Mouse (Mus musculus) embryonic facial prominence, embryonic 14.5 days (tissue): ENCODE data around the gene Pigh. TPM values are rescaled to one million over a fixed set of nuclear protein-coding genes. Genes with fewer than 3 reads are reported as not detected.
A peak's percentile ranks its signal among the peaks of the same experiment; 100 is the strongest.

Experiments
- ATAC-seq: fragments of 200-750 bp; cut with Nextera tagmentation; 2 replicates; pipeline ENCODE4 v1.8.0; 2017; ENCODE audit warnings: low read depth, moderate number of reproducible peaks, moderate TSS enrichment
- DNase-seq: peaks from one replicate; pipeline ENCODE4 v3.0.0-alpha.2; 2015; ENCODE audit warnings: low spot score
- H3K27ac ChIP-seq: fragments of 300-500 bp; sonication (generic); replicated peaks from 2 replicates; pipeline ENCODE4 v1.5.1; 2014; ENCODE audit warnings: low read depth, mild to moderate bottlenecking, low read length, moderate library complexity
- H3K27me3 ChIP-seq: fragments of 300-500 bp; sonication (generic); replicated peaks from 2 replicates; pipeline ENCODE4 v1.6.1; 2014; ENCODE audit warnings: low read length; ENCODE audit not compliant: control insufficient read depth, insufficient read depth
- H3K36me3 ChIP-seq: fragments of 300-500 bp; sonication (generic); 2 replicates; pipeline ENCODE4 v1.6.1; 2014; ENCODE audit warnings: low read length, mixed read lengths; ENCODE audit not compliant: control insufficient read depth, insufficient read depth
- H3K4me1 ChIP-seq: fragments of 300-500 bp; sonication (generic); 2 replicates; pipeline ENCODE4 v1.6.1; 2014; ENCODE audit warnings: antibody characterized with exemption, low read length; ENCODE audit not compliant: control insufficient read depth, insufficient read depth
- H3K4me2 ChIP-seq: fragments of 300-500 bp; sonication (generic); 2 replicates; pipeline ENCODE4 v1.6.1; 2014; ENCODE audit warnings: low read depth, mild to moderate bottlenecking, low read length, moderate library complexity, mixed read lengths
- H3K4me3 ChIP-seq: fragments of 300-500 bp; sonication (generic); 2 replicates; pipeline ENCODE4 v1.5.1; 2014; ENCODE audit warnings: low read depth, mild to moderate bottlenecking, low read length
- H3K9ac ChIP-seq: fragments of 300-500 bp; sonication (generic); 2 replicates; pipeline ENCODE4 v1.6.1; 2014; ENCODE audit warnings: low read depth, mild to moderate bottlenecking, low read length, moderate library complexity, mixed read lengths
- H3K9me3 ChIP-seq: fragments of 300-500 bp; sonication (generic); 2 replicates; pipeline ENCODE4 v1.6.1; 2016; ENCODE audit warnings: low read length; ENCODE audit not compliant: control insufficient read depth
- WGBS: fragments of 180-500 bp; shearing (Covaris S2); extraction: QIAGEN DNeasy Blood & Tissue Kit; methylation state at CpG from one replicate; pipeline ENCODE4 v1.1.7; 2014; 5-methylcytosine and 5-hydroxymethylcytosine counted together
- polyA plus RNA-seq: library from polyadenylated mRNA; unstranded; fragments of >200 nt; fragmentation: Nextera tagmentation; extraction: Ambion mirVana; gene quantifications from 2 replicates; pipeline ENCODE4 v1.2.1, GENCODE M21; 2014

Pigh gene
- polyA plus RNA-seq, 1 experiment from 2014 or later: 20.1 TPM

DNA sequence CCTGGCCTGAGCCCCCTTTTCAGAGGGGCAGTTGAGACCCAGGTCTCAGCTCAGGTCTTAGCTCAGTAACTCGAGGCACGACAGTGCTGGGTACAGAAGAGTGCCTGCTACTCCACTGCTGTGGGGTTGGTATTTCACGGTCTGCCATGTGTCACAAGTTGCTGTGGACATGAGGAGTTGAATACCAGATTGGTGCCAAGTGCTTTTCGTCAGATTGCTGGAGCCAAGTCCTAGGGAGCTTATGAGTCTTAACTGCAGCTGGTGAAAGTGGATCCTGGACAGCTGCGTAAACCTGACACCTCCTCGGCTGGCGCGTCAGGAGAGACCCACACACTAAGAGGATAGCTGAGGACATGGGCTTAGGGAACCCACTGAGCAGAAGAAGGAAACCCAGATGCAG is 44.8 kb downstream of the Pigh start:
- Histone ChIP-seq H3K4me1 (no peaks in the 10 kb centered on the region), H3K9ac (no peak overlapping the region), H3K4me2 (no peak overlapping the region), H3K4me3 (no peak overlapping the region), H3K36me3 (no peaks in the 10 kb centered on the region), H3K27me3 (no peaks in the 10 kb centered on the region), H3K9me3 (0 out of 2 replicates have a peak, but pooled peaks cover 3% of the 10 kb centered on the region), H3K27ac (no peak overlapping the region)
- peak; percentile 89 for DNase-seq
- WGBS: 54% methylated on average over 8 of the region's 8 CpGs
- peak; percentile 94 for ATAC-seq

DNA sequence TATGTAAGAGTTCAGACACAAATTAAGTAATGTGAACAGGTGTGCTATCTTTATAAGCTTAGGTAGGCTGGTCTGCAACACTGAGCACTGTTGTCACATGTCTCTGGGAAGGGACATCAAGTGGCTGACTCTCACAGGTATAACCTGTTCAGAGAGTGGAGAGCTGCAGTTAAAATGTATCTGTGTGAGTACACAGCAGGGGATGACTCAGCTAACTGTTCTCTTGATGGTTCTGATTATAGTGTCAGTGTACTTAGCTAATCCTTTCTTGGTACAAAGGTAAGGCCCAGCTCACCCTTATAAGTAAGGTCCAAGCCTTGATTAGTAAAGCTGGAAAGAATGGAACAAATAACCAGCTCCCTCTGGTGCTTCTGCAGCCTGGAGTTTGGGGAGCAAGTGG is 48.0 kb downstream of the Pigh start:
- DNase-seq (no peak), ATAC-seq (no peak)
- no peaks in the 10 kb centered on the region for H3K36me3 ChIP-seq
- H3K9ac ChIP-seq: no peak overlapping the region
- H3K4me2 ChIP-seq: no peak overlapping the region
- H3K4me1 ChIP-seq: no peaks in the 10 kb centered on the region
- no peak overlapping the region for H3K27ac ChIP-seq
- no peak overlapping the region for H3K4me3 ChIP-seq
- no peaks in the 10 kb centered on the region for H3K27me3 ChIP-seq
- 0 out of 2 replicates have a peak, but pooled peaks cover 3% of the 10 kb centered on the region for H3K9me3 ChIP-seq

DNA sequence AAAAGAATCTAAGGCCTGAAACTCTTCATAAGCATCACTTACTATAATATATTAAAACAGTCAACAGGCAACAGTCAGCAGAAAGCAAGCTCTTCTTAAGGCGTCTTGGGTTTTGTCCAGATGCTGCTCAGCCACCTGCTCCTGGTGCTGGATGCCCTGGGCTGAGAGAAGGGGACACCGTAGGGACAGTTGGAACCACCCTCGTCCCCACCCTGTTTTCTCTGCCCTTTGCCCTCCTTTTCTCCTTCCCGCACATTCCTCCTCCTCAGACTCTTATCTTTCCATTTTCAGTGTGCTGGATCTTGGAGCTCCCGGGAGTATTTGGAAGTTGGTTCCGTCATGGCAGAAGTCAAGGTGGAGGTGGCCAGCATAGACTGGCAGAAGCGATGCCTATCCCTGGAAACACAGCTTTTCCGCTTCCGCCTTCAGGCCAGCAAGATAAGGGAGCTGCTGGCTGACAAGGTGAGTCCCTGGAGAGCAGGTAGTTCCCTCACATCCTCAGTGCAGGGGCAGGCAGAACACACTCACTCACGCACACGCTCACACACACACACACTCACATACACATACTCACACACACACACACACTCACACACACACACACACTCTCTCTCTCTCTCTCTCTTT is 49.1 kb downstream of the Pigh start:
- DNase-seq (no peak), ATAC-seq (no peak)
- H3K36me3 ChIP-seq: no peaks in the 10 kb centered on the region
- no peak overlapping the region for H3K9ac ChIP-seq
- no peaks in the 10 kb centered on the region for H3K9me3 ChIP-seq
- no peak overlapping the region for H3K27ac ChIP-seq
- no peaks in the 10 kb centered on the region for H3K27me3 ChIP-seq
- H3K4me3 ChIP-seq: no peak overlapping the region
- H3K4me1 ChIP-seq: no peaks in the 10 kb centered on the region
- 83% methylated on average over 11 of the region's 11 CpGs for WGBS
- no peak overlapping the region for H3K4me2 ChIP-seq

DNA sequence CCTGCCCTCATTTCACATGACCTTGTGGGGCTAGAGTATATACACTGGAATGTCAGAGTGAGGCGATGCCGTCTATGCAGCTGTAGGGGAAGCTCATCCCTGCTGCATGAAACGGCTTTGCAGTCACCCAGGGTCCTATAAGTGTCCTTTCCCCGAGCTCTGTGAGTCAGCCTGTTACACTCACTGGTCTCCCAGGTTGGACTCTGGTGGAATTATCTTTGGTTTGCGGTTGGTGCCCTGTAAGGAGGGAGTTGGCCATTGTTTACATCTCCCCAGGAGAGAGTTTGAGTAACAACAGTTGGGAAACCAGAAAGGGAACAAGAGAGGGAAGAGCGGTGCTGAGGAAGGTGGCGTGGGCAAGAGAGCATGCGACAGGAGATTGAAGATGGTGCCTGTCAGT is 49.7 kb downstream of the Pigh start:
- Histone ChIP-seq H3K27ac (no peak overlapping the region), H3K27me3 (no peaks in the 10 kb centered on the region), H3K9ac (no peak overlapping the region), H3K4me3 (no peak overlapping the region), H3K4me2 (no peak overlapping the region), H3K4me1 (no peaks in the 10 kb centered on the region), H3K9me3 (no peaks in the 10 kb centered on the region), H3K36me3 (no peaks in the 10 kb centered on the region)
- no peak for DNase-seq
- 72% methylated on average over 8 of the region's 8 CpGs for WGBS
- ATAC-seq: no peak

DNA sequence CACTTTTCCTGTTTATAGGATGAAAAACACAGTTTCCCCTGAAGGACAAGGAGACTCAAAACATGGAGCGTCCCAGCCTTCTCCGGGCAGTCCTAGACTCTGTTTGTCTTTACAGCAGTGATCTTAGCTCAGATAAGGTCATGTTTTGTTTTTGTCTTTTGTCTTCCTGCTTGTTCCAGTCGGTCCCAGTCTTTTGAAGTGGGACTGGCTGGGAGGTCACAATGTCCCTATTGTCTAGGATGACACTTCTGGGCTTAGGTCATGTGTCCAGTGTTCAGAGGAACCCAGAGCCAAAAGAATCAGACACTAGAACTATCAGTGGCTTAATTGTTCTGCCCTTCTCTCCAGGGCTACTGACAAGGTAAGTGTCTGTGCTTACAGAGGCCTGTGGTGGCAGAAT is 54.1 kb downstream of the Pigh start:
- DNase-seq (no peak), ATAC-seq (no peak)
- WGBS: 27% methylated on average over 3 of the region's 3 CpGs
- H3K9me3 ChIP-seq: no peaks in the 10 kb centered on the region
- no peaks in the 10 kb centered on the region for H3K36me3 ChIP-seq
- no peak overlapping the region for H3K9ac ChIP-seq
- H3K4me2 ChIP-seq: no peak overlapping the region
- H3K27me3 ChIP-seq: 0 out of 2 replicates have a peak, but pooled peaks cover 2% of the 10 kb centered on the region
- H3K4me3 ChIP-seq: no peak overlapping the region
- H3K4me1 ChIP-seq: no peaks in the 10 kb centered on the region
- no peak overlapping the region for H3K27ac ChIP-seq

DNA sequence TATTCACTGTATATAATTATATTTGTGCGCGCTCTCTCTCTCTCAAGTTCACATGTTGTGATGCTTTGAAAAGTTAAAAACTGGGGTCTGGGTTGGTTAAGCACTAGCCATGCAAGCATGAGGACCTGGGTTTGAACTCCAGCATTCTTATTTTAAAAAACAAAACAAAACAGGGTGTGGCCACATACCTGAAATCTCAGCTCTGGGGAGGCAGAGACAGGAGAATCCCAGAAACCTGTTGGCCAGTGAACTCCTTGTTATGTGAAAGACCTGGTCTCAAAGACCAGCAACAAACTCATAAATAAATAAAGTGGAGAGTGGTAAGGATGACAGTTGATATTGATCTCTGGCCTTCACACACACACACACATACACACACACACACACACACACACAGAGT is 55.1 kb downstream of the Pigh start:
- Histone ChIP-seq H3K4me2 (no peak overlapping the region), H3K9ac (no peak overlapping the region), H3K9me3 (no peaks in the 10 kb centered on the region), H3K4me1 (no peaks in the 10 kb centered on the region), H3K36me3 (no peaks in the 10 kb centered on the region), H3K27me3 (0 out of 2 replicates have a peak, but pooled peaks cover 3% of the 10 kb centered on the region), H3K27ac (no peak overlapping the region), H3K4me3 (no peak overlapping the region)
- WGBS: 99% methylated on average over 2 of the region's 2 CpGs
- ATAC-seq (no peak), DNase-seq (no peak)

Other genes with a start within 250 kb of the Pigh start
- 62.2 and 69.5 TPM in 2 replicates for gene Atp6v1d, start 228.0 kb downstream of the Pigh start, polyA plus RNA-seq
- 184 and 201 TPM in 2 replicates for gene Eif2s1, start 227.8 kb downstream of the Pigh start, polyA plus RNA-seq
- 5.9 and 6.6 TPM in 2 replicates for gene Plek2, start 182.7 kb downstream of the Pigh start, polyA plus RNA-seq
- 8.1 and 9.5 TPM in 2 replicates for gene Tmem229b, start 82.0 kb downstream of the Pigh start, polyA plus RNA-seq
- 2.5 and 3.5 TPM in 2 replicates for gene Plekhh1, start 60.5 kb downstream of the Pigh start, polyA plus RNA-seq
- 2.2 and 2.9 TPM in 2 replicates for gene Arg2, start 41.1 kb upstream of the Pigh start, polyA plus RNA-seq
- 86.7 and 91.5 TPM in 2 replicates for gene Vti1b, start 83.0 kb upstream of the Pigh start, polyA plus RNA-seq
- 25.7 and 27.9 TPM in 2 replicates for gene Rdh11, start 102.6 kb upstream of the Pigh start, polyA plus RNA-seq
- 6.8 and 6.9 TPM in 2 replicates for gene Rdh12, start 119.3 kb upstream of the Pigh start, polyA plus RNA-seq
- 14.1 and 14.7 TPM in 2 replicates for gene Zfyve26, start 206.7 kb upstream of the Pigh start, polyA plus RNA-seq
- 5.1 and 5.3 TPM in 2 replicates for gene Rad51b, start 207.6 kb upstream of the Pigh start, polyA plus RNA-seq